Mouse (Mus musculus) forebrain, embryonic 13.5 days (tissue): ENCODE measurements at regions not wholly inside any gene's neighbourhood (a gene's known extent, or its start where the extent isn't known, plus 50 kb on each side); places are given as distances from the start of the nearest gene placed in this dataset.

Experiments used
- ATAC-seq: fragments of 200-750 bp; cut with Nextera tagmentation; 2 replicates; pipeline ENCODE4 v1.8.0; 2017
- H3K27ac ChIP-seq: fragments of 300-500 bp; sonication (generic); 2 replicates; pipeline ENCODE4 v1.5.1; 2015; ENCODE audit warnings: inconsistent platforms, mild to moderate bottlenecking, moderate library complexity
- H3K27me3 ChIP-seq: fragments of 300-500 bp; sonication (generic); 2 replicates; pipeline ENCODE4 v1.6.1; 2015; ENCODE audit warnings: mild to moderate bottlenecking, inconsistent platforms
- H3K36me3 ChIP-seq: fragments of 300-500 bp; sonication (generic); 2 replicates; pipeline ENCODE4 v1.6.1; 2015; ENCODE audit warnings: mild to moderate bottlenecking, inconsistent platforms; ENCODE audit not compliant: poor library complexity, severe bottlenecking
- H3K4me1 ChIP-seq: fragments of 300-500 bp; sonication (generic); 2 replicates; pipeline ENCODE4 v1.6.1; 2015; ENCODE audit warnings: inconsistent platforms
- H3K4me2 ChIP-seq: fragments of 300-500 bp; sonication (generic); 2 replicates; pipeline ENCODE4 v1.6.1; 2015; ENCODE audit warnings: inconsistent platforms, mild to moderate bottlenecking, moderate library complexity
- H3K4me3 ChIP-seq: fragments of 300-500 bp; sonication (generic); 2 replicates; pipeline ENCODE4 v1.5.1; 2015; ENCODE audit warnings: mild to moderate bottlenecking, inconsistent platforms
- H3K9ac ChIP-seq: fragments of 300-500 bp; sonication (generic); 2 replicates; pipeline ENCODE4 v1.6.1; 2015; ENCODE audit warnings: mild to moderate bottlenecking, inconsistent platforms
- H3K9me3 ChIP-seq: fragments of 300-500 bp; sonication (generic); replicated peaks from 2 replicates; pipeline ENCODE4 v1.6.1; 2016; ENCODE audit warnings: inconsistent platforms
- WGBS: fragments of 180-500 bp; shearing (Covaris S2); methylation state at CpG from one replicate; pipeline ENCODE4 v1.1.7; 2015; 5-methylcytosine and 5-hydroxymethylcytosine counted together

DNA sequence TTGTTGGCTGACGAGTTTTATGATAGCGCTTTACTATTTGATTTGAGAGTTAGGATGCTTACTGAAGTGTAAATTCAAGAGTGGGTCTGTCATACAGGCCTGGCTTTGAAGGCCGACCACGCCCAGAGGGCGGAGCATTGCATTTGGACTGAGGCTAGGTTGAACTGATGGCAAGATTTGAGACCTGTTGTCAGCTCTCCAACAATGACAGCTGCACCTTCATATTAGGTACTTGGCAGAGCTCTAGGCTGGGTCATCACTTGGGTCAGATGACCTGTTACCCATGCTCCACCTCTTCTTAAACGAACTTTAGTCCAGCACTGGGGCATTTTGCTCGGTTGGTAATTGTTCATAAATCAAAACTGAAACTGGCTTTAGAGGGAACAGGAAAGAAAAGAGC, 231.1 kb upstream of the Ptbp2 start:
- Histone ChIP-seq H3K9ac (no peak overlapping the region), H3K9me3 (no peaks in the 10 kb centered on the region), H3K4me1 (peaks cover 11% of the 10 kb centered on the region), H3K36me3 (no peaks in the 10 kb centered on the region), H3K4me3 (no peak overlapping the region), H3K27me3 (no peaks in the 10 kb centered on the region), H3K27ac (no peak overlapping the region), H3K4me2 (no peak overlapping the region)
- ATAC-seq, result no peak
- WGBS, result 89% methylated on average over 7 of the region's 7 CpGs

DNA sequence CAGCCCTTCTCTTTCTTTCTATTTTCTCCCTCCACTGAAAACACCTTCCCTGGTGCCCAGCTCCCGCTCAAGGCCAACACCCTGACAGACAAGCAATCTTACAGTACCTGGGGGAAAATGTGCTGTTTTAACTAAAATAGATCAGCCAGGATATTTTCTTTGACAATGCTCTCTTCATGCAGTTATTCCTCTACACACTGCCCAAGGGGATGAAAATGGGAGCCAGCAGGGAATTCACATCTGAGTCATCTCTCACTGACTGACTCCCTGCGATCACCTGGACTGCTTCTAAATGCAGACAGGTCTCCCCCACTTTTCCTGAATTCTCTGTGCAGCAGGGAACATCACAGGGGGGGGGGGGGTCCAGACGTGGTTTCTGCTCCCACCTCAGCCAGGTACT, 227.6 kb upstream of the Ptbp2 start:
- H3K4me1 ChIP-seq, result no peaks in the 10 kb centered on the region
- 14% methylated on average over 3 of the region's 3 CpGs for WGBS
- H3K9ac ChIP-seq, result no peak overlapping the region
- ATAC-seq, result no peak
- no peaks in the 10 kb centered on the region for H3K27me3 ChIP-seq
- no peak overlapping the region for H3K27ac ChIP-seq
- H3K4me2 ChIP-seq, result no peak overlapping the region
- H3K4me3 ChIP-seq, result no peak overlapping the region
- H3K9me3 ChIP-seq, result no peaks in the 10 kb centered on the region
- H3K36me3 ChIP-seq, result no peaks in the 10 kb centered on the region

DNA sequence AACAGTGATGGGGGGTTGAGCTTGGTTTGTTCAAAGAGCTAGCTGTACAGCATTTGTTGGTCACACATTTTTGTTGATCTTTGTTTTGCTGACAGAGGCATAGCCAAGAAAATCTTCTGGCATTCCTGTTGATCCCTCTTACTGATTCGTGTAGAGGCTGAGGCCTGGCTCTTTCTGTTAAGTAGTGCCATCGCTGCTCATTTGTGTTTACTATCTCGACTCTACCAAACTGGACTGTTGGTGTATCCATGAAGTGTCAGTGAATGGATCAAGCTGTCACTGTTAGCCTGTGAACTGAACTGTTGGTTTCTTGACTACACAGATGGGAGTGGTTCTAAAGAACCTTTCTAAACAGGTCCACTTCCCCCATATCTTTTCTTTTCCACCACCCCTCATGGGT, 223.8 kb upstream of the Ptbp2 start:
- ATAC-seq, result no peak
- H3K27ac ChIP-seq, result no peak overlapping the region
- 92% methylated on average over 3 of the region's 3 CpGs for WGBS
- H3K27me3 ChIP-seq, result no peaks in the 10 kb centered on the region
- no peak overlapping the region for H3K4me2 ChIP-seq
- H3K4me1 ChIP-seq, result no peaks in the 10 kb centered on the region
- no peak overlapping the region for H3K9ac ChIP-seq
- H3K4me3 ChIP-seq, result no peak overlapping the region
- H3K9me3 ChIP-seq, result no peaks in the 10 kb centered on the region
- H3K36me3 ChIP-seq, result no peaks in the 10 kb centered on the region

DNA sequence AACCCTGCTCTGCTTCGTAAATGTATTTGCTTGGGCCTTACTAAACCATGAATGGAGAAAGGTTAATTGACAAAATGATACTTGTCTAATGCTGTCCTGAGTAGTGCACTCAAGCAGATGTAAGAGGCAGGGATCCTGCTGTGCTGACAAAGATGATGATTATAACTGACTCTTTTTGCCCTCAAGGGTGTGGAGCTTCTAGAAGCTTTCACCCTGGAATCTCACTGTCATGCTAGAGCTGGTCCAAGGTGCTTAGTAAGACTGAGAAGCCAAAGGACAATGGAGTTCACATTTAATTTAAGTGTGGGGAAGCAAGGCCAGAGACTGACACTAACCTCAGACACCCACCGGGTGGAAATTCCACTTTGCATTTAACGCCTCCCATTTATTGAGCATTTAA, 220.3 kb upstream of the Ptbp2 start:
- ATAC-seq, result 0 out of 2 replicates have a peak, but pooled peaks have one; percentile 19

DNA sequence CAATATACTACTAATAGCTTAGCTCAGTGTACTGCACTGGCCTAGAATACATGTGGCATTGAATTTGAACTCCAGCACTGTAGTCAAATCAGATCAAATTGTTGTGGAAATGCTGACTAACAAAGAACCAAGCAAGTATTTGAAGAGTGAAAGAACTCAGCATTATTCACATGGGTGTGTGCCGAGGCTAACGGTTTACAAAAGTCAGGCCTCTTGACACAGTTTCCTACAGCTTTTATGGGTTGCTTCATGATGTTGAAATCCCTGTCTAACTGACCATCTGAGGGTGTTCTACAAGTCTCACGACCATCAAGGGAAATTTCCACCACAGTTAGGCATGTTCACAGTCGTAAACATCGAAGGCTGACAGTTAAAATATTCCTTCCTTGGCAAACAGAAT, 216.0 kb upstream of the Ptbp2 start:
- Histone ChIP-seq H3K9me3 (no peaks in the 10 kb centered on the region), H3K36me3 (no peaks in the 10 kb centered on the region), H3K4me3 (no peak overlapping the region), H3K9ac (no peak overlapping the region), H3K4me2 (no peak overlapping the region), H3K27me3 (no peaks in the 10 kb centered on the region), H3K27ac (no peak overlapping the region), H3K4me1 (peaks cover 7% of the 10 kb centered on the region)
- WGBS, result 79% methylated on average over 5 of the region's 5 CpGs
- no peak for ATAC-seq

More for the DNA sequence above, 220.3 kb upstream of the Ptbp2 start:
- Histone ChIP-seq H3K9ac (no peak overlapping the region), H3K4me3 (no peak overlapping the region), H3K4me1 (no peaks in the 10 kb centered on the region), H3K4me2 (no peak overlapping the region), H3K27me3 (no peaks in the 10 kb centered on the region), H3K9me3 (no peaks in the 10 kb centered on the region), H3K27ac (no peak overlapping the region), H3K36me3 (no peaks in the 10 kb centered on the region)
- 80% methylated on average over 3 of the region's 3 CpGs for WGBS

DNA sequence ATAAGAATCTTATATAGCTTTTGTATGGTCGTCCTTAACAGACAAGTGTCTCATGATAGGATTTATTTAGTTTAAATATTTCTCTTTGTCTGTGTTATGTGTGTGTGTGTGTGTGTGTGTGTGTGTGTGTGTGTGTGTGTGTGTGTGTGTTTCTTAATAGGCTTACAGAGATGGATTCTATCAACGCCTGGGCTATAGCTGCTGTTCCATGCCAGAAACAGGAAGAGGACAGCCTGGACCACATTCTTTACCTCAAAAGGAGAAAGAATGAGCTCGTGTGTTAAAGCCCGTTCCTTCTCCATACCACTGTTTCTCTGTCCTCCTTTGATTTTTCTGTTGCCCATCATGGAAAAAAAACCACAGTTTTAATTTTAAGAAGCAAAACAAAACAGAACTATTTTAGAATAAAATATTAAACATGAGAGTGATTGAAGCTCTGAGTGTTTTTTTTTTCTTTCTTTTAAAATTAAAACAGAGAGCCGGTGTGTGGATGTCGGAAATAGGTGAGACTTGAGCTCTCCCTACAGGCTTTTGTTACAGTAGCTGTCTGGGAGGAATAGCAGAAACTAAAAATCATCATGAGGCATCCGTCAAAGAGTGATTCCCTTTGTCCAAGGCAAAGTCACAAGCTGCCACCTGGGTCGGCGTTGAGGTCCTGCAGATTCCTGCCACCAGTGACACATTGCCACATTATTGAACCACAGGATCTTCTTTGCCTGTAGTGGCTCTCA, 212.2 kb upstream of the Ptbp2 start:
- 59% methylated on average over 9 of the region's 9 CpGs for WGBS
- Histone ChIP-seq H3K4me3 (no peak overlapping the region), H3K27ac (no peak overlapping the region)

DNA sequence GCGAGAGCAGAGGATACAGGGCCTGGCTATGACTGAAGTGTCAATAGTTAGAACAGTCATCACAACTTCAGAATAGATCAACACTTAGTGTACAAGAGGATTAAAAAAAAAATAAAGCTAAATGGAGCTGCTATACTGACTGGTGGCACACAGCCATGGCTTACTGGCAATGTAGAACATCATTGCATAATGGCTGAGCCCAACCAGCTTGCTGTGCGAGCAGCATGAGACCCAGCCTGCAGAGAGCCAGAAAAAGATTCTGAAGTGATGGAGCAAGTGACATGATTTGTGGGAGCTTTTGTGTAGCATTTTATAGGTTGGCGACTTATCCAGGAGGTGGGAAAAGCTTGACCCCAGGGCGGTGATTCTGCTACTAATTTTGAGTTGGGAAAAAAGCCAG, 211.5 kb upstream of the Ptbp2 start:
- H3K27ac ChIP-seq, result peak overlapping the region; percentile 6; the same call in 1 of the 2 replicates
- no peaks in the 10 kb centered on the region for H3K9me3 ChIP-seq
- peaks cover 7% of the 10 kb centered on the region for H3K4me1 ChIP-seq
- no peaks in the 10 kb centered on the region for H3K27me3 ChIP-seq
- H3K36me3 ChIP-seq, result no peaks in the 10 kb centered on the region
- H3K4me3 ChIP-seq, result no peak overlapping the region
- no peak overlapping the region for H3K9ac ChIP-seq
- 44% methylated on average over 4 of the region's 4 CpGs for WGBS
- H3K4me2 ChIP-seq, result no peak overlapping the region
- ATAC-seq, result peak; percentile 66; the same call in 1 of the 2 replicates

More for the DNA sequence above, 212.2 kb upstream of the Ptbp2 start:
- no peak overlapping the region for H3K9ac ChIP-seq
- H3K4me1 ChIP-seq, result peaks cover 7% of the 10 kb centered on the region
- H3K9me3 ChIP-seq, result no peaks in the 10 kb centered on the region
- H3K4me2 ChIP-seq, result no peak overlapping the region
- no peak for ATAC-seq
- H3K27me3 ChIP-seq, result no peaks in the 10 kb centered on the region
- no peaks in the 10 kb centered on the region for H3K36me3 ChIP-seq

DNA sequence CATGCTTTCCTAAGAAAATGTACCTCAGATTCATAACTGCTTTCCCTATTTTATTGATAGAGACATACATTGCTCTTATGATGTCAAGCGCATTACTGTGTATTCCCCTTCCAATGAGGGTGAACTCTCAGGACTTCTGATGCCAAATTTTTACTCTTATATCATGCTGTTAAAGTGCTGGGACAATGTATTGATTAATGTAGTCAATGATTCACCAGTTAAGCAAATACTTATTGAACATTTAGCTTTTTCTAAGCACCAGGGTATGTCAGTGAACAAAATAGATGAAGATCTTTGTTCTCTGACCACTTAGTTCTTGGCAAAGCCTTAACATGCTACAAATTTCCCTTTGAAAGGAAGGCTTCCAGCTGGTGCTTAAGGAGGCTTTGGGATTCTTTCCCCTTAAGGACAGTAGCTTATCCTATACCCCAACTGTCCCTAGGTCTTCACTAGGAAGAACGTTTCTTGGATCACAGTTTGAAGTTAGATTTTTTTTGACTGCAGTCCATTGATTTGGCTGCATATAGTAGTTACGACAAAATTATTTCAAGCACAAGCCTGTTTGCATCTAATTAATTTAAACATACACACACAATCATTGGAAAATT, 203.1 kb upstream of the Ptbp2 start:
- H3K9me3 ChIP-seq, result no peaks in the 10 kb centered on the region
- no peak for ATAC-seq
- H3K27ac ChIP-seq, result no peak overlapping the region
- no peak overlapping the region for H3K4me3 ChIP-seq
- no peaks in the 10 kb centered on the region for H3K27me3 ChIP-seq
- no peaks in the 10 kb centered on the region for H3K4me1 ChIP-seq
- H3K36me3 ChIP-seq, result no peaks in the 10 kb centered on the region
- 70% methylated on average over 3 of the region's 3 CpGs for WGBS
- H3K4me2 ChIP-seq, result no peak overlapping the region
- H3K9ac ChIP-seq, result no peak overlapping the region

DNA sequence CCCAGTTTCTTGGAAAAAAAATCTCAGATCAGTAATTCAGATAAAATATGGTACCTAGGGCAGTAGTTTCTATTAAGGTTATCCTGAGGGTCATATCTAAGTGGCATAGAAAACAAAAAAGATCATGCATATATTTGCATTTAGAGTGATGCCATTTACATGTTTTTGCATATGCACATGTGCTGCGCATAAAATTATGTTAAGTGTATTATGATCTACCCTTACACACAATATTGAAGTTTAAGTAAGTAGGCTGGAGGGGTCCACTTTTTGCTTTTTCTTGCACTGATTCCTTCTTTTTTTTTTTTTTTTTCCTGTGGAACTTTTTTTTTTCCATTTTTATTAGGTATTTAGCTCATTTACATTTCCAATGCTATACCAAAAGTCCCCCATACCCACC, 193.1 kb upstream of the Ptbp2 start:
- Histone ChIP-seq H3K4me1 (no peaks in the 10 kb centered on the region), H3K9ac (no peak overlapping the region), H3K4me2 (no peak overlapping the region), H3K4me3 (no peak overlapping the region), H3K27me3 (no peaks in the 10 kb centered on the region), H3K9me3 (no peaks in the 10 kb centered on the region), H3K27ac (no peak overlapping the region), H3K36me3 (no peaks in the 10 kb centered on the region)
- 93% methylated on average over 1 of the region's 1 CpGs for WGBS
- peak; percentile 57; the same call in 1 of the 2 replicates for ATAC-seq

DNA sequence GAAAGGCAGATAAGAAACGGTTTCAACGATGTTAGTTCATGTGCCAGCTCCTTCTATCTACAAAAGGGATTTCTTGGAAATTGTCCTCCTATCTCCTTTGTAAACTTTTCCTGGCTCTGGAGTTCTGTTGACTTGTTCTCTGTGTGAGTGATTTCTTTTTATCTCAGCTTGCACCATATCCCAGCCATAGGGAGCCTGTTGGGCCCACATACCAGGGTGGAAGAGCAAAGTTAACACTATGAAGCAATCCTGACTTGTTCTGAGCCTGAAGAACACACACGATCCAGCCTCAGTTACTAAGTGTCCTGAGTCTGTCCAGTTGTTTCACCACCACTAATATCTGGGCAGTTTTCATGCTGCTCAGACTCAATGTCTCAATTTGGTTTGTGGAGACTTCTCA, 192.1 kb upstream of the Ptbp2 start:
- Histone ChIP-seq H3K4me3 (no peak overlapping the region), H3K36me3 (no peaks in the 10 kb centered on the region), H3K4me2 (no peak overlapping the region), H3K27ac (no peak overlapping the region), H3K9ac (no peak overlapping the region), H3K9me3 (no peaks in the 10 kb centered on the region), H3K4me1 (no peaks in the 10 kb centered on the region), H3K27me3 (no peaks in the 10 kb centered on the region)
- 85% methylated on average over 3 of the region's 3 CpGs for WGBS
- ATAC-seq, result no peak

DNA sequence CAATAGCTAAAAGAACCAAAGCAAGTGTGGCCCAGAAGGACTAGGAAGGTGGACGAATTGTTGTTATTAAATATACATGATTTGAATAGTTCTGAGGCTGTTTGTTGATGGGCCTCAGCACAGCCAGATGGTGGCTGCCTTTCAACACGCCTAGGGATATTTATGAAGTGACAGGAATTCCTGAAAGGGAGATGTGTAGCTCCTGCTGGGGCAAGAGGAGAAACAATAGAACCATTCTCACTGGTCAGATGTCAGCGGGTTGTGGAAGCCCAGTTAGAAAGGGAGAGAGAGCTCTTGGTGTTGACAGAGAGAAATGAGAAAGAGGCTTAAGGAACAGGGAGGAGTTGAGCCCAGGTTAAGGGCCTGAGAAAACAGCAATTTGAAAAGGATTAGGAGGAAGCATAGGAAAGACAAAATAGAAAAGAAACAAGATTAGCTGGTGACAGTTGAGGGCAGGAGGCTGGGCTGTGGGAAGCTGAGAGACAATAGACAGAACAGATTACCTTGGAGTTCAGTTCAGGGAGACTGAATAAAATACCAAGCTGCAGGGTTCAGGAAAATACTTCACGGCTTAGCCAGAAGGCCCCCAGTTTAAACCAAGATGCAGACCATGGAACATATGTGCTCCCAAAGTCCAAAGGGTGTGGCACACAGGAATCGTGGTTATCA, 174.7 kb upstream of the Ptbp2 start:
- Histone ChIP-seq H3K4me2 (no peak overlapping the region), H3K27ac (0 out of 2 replicates have a peak overlapping the region, but pooled peaks have one; percentile 5), H3K4me1 (peaks cover 22% of the 10 kb centered on the region), H3K9me3 (no peaks in the 10 kb centered on the region), H3K36me3 (no peaks in the 10 kb centered on the region), H3K9ac (no peak overlapping the region), H3K4me3 (no peak overlapping the region), H3K27me3 (no peaks in the 10 kb centered on the region)
- ATAC-seq, result peak; percentile 58
- 4% methylated on average over 5 of the region's 5 CpGs for WGBS

DNA sequence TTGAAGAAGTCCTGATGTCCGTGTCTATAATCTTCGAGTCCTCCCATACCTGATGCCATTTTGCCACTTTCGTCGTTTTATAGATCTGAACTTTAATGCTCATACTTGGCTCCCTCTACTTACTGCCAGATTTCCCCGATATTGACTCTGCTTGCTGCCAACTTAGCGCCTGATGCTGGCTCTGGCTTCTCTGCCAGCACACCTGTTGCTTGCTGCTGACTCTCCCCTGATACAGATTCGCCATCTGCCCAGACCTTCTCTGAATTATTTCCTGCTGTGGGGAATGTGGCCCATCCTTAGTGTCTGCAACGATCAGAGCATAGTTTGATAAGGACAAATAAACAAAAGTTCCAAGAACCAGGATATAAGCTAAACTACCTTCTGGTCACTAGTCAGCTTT, 173.3 kb upstream of the Ptbp2 start:
- ATAC-seq, result peak; percentile 34; the same call in 1 of the 2 replicates
- Histone ChIP-seq H3K9me3 (no peaks in the 10 kb centered on the region), H3K9ac (no peak overlapping the region), H3K4me2 (no peak overlapping the region), H3K36me3 (no peaks in the 10 kb centered on the region), H3K4me1 (peaks cover 22% of the 10 kb centered on the region), H3K27me3 (no peaks in the 10 kb centered on the region), H3K27ac (no peak overlapping the region), H3K4me3 (no peak overlapping the region)
- WGBS, result 77% methylated on average over 8 of the region's 8 CpGs
